Mouse (Mus musculus) heart, embryonic 13.5 days (tissue): ENCODE data around the gene Sbds. TPM values are rescaled to one million over a fixed set of nuclear protein-coding genes. Genes with fewer than 3 reads are reported as not detected.

Experiments
- ATAC-seq: fragments of 200-750 bp; cut with Nextera tagmentation; 2 replicates; pipeline ENCODE4 v1.8.0; 2017; ENCODE audit warnings: moderate TSS enrichment; ENCODE audit not compliant: insufficient number of reproducible peaks, low FRiP score, low TSS enrichment; ENCODE audit errors: extremely low read depth
- H3K27ac ChIP-seq: fragments of 300-500 bp; sonication (generic); replicated peaks from 2 replicates; pipeline ENCODE4 v1.5.1; 2015; ENCODE audit warnings: moderate library complexity, mild to moderate bottlenecking, inconsistent platforms
- H3K27me3 ChIP-seq: fragments of 300-500 bp; sonication (generic); replicated peaks from 2 replicates; pipeline ENCODE4 v1.6.1; 2015; ENCODE audit warnings: mild to moderate bottlenecking, inconsistent platforms
- H3K36me3 ChIP-seq: fragments of 300-500 bp; sonication (generic); 2 replicates; pipeline ENCODE4 v1.6.1; 2015; ENCODE audit warnings: mild to moderate bottlenecking, inconsistent platforms
- H3K4me1 ChIP-seq: fragments of 300-500 bp; sonication (generic); 2 replicates; pipeline ENCODE4 v1.6.1; 2015; ENCODE audit warnings: inconsistent platforms
- H3K4me2 ChIP-seq: fragments of 300-500 bp; sonication (generic); 2 replicates; pipeline ENCODE4 v1.6.1; 2015; ENCODE audit warnings: inconsistent platforms, mild to moderate bottlenecking, moderate library complexity
- H3K4me3 ChIP-seq: fragments of 300-500 bp; sonication (generic); 2 replicates; pipeline ENCODE4 v1.5.1; 2015; ENCODE audit warnings: moderate library complexity, mild to moderate bottlenecking, inconsistent platforms
- H3K9ac ChIP-seq: fragments of 300-500 bp; sonication (generic); 2 replicates; pipeline ENCODE4 v1.6.1; 2015; ENCODE audit warnings: inconsistent platforms, mild to moderate bottlenecking, moderate library complexity
- H3K9me3 ChIP-seq: fragments of 300-500 bp; sonication (generic); 2 replicates; pipeline ENCODE4 v1.6.1; 2016; ENCODE audit warnings: inconsistent platforms
- WGBS: fragments of 180-500 bp; shearing (Covaris S2); methylation state at CpG from one replicate; pipeline ENCODE4 v1.1.7; 2015; ENCODE audit warnings: mixed read lengths; 5-methylcytosine and 5-hydroxymethylcytosine counted together
- polyA plus RNA-seq: library from polyadenylated mRNA; unstranded; fragments of >200 nt; fragmentation: Nextera tagmentation; extraction: Ambion mirVana; gene quantifications from 2 replicates; pipeline ENCODE4 v1.2.1, GENCODE M21; 2015

Gene Sbds
- polyA plus RNA-seq, 1 experiment from 2014 or later: 52.3 TPM

DNA sequence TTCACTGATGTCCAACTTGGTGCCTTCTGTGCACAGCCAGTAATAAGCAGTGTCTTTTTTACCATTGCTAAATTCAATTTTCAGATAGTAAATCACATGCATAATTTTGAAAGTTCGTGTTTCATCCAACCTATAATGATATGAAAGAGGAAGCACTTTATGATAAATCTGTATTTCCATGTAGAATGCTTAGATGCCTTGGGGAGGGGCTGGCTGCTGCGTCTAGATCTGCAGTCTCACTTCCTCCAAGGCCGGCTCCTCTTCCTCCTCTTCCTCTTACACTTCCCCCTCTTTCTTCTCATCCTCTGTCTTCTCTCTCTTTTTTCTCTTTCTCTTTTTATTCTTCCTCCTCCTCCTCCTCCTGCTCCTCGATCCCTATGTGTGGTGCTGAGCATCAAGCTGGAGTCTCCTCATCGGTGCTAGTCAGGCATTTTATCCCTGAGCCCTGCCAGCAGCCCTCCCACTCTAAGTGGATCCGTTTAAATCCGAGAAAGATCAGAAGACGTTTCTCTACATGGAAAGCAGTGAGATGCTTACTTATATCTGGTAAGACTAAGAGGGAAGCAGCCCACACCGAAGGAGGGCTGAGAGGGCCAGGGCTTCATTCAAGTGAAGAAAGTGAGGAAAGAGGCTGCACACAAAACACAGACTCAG is 27.9 kb upstream of the Sbds start:
- no peak overlapping the region for H3K4me3 ChIP-seq
- peaks cover 1% of the 10 kb centered on the region; the same call in 1 of the 2 replicates for H3K4me1 ChIP-seq
- no peaks in the 10 kb centered on the region for H3K27me3 ChIP-seq
- 92% methylated on average over 9 of the region's 9 CpGs for WGBS
- 0 out of 2 replicates have a peak, but pooled peaks cover 4% of the 10 kb centered on the region for H3K9me3 ChIP-seq
- peaks cover 97% of the 10 kb centered on the region for H3K36me3 ChIP-seq
- no peak overlapping the region for H3K4me2 ChIP-seq
- H3K9ac ChIP-seq: no peak overlapping the region
- ATAC-seq: no peak
- H3K27ac ChIP-seq: no peak overlapping the region

DNA sequence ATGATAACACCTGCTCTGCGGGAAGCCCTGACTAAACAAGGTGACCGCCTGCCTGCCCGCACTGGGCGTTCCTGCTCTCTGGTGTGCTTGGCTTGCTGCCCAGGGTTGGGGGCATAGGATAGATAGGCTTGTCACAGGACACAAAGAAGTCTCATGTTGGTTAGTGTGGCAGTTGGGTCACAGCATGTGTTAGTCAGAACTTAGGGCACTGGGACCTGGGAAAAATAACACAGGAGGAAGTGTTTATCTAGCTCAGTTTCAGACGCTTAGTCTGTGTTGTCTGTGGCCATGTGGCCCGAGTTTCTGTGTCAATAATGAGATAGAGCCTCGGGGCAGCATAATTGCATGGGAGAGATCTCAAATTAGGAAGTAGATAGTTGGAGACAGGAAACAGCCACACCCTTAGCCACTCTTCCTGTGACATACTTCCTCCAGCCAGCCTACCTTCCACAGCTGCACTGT is 22.7 kb upstream of the Sbds start:
- ATAC-seq: no peak
- WGBS: 44% methylated on average over 7 of the region's 7 CpGs
- peaks cover 94% of the 10 kb centered on the region for H3K36me3 ChIP-seq

DNA sequence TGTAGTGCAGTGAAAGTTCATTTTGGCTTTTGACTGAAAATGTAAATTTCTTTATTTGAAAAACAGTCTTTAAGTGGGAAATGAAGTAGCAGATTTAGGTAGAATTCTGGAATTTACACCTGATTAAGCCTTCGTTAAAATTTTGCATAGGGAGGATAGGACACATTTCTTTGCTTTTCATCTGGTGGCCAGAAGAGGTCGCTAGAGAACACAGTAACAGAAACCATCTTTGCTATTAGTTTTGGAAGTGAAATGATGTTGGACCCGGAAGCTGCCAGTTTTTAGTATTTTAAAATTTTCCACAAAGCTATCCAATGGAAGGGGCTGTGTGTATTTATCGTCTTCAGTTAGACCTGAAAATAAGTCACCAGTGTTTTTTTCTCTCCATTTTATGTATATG is 20.2 kb upstream of the Sbds start:
- ATAC-seq: no peak
- Histone ChIP-seq H3K27me3 (no peaks in the 10 kb centered on the region), H3K36me3 (peaks cover 92% of the 10 kb centered on the region), H3K27ac (no peak overlapping the region), H3K4me3 (no peak overlapping the region), H3K9me3 (no peaks in the 10 kb centered on the region), H3K4me1 (peaks cover 5% of the 10 kb centered on the region; the same call in 1 of the 2 replicates), H3K4me2 (no peak overlapping the region), H3K9ac (no peak overlapping the region)
- WGBS: 50% methylated on average over 4 of the region's 4 CpGs

More for the DNA sequence above, 22.7 kb upstream of the Sbds start:
- peaks cover 5% of the 10 kb centered on the region; the same call in 1 of the 2 replicates for H3K4me1 ChIP-seq
- H3K9me3 ChIP-seq: no peaks in the 10 kb centered on the region
- H3K4me3 ChIP-seq: no peak overlapping the region
- H3K27ac ChIP-seq: peak overlapping the region; percentile 48
- H3K9ac ChIP-seq: no peak overlapping the region
- H3K4me2 ChIP-seq: no peak overlapping the region
- H3K27me3 ChIP-seq: no peaks in the 10 kb centered on the region

DNA sequence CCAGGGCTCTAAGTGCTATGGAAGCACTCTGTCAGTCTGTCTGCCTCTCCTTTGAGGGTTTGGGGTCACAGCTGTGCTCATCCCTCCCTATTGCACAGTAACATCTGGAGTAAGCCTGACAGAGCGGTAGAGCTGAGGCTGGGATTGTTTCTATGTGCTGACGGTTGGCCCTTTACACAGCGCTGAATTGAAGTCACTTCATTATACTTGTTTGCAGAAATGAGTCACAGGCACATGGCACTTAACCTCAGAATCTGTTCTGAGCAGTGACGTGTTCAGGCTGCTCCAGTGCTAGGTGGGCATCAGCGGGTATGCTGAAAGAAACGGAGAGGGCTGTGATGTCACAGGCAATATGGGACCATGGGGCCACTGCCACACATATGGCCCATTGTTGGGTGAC is 17.7 kb upstream of the Sbds start:
- H3K4me2 ChIP-seq: no peak overlapping the region
- no peaks in the 10 kb centered on the region for H3K27me3 ChIP-seq
- 94% methylated on average over 6 of the region's 6 CpGs for WGBS
- H3K4me3 ChIP-seq: no peak overlapping the region
- H3K9me3 ChIP-seq: no peaks in the 10 kb centered on the region
- peaks cover 2% of the 10 kb centered on the region; the same call in 1 of the 2 replicates for H3K4me1 ChIP-seq
- no peak overlapping the region for H3K9ac ChIP-seq
- H3K36me3 ChIP-seq: peaks cover 91% of the 10 kb centered on the region
- no peak for ATAC-seq
- H3K27ac ChIP-seq: no peak overlapping the region

DNA sequence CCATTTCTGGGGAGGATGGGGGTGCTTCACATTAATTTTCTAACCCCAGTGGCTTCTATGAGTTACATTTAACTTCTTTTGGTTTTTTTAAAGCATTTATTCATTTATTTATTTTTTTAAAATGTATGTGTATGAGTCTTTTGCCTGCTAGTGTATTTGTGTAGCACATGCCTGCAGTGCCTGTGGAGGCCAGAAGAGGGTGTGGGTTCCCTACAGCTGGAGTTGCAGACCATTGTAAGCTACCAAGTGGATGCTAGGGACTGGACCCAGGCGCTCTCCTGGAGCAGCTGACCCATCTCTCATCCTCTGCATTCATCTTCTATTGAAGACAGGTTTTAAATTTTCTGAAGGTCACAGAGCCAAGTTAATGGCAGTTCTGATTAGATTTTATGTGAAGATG is 17.0 kb upstream of the Sbds start:
- Histone ChIP-seq H3K27me3 (no peaks in the 10 kb centered on the region), H3K36me3 (peaks cover 91% of the 10 kb centered on the region), H3K4me1 (no peaks in the 10 kb centered on the region), H3K9ac (no peak overlapping the region), H3K27ac (no peak overlapping the region), H3K9me3 (no peaks in the 10 kb centered on the region), H3K4me3 (no peak overlapping the region), H3K4me2 (no peak overlapping the region)
- ATAC-seq: no peak
- WGBS: 91% methylated on average over 1 of the region's 1 CpGs

DNA sequence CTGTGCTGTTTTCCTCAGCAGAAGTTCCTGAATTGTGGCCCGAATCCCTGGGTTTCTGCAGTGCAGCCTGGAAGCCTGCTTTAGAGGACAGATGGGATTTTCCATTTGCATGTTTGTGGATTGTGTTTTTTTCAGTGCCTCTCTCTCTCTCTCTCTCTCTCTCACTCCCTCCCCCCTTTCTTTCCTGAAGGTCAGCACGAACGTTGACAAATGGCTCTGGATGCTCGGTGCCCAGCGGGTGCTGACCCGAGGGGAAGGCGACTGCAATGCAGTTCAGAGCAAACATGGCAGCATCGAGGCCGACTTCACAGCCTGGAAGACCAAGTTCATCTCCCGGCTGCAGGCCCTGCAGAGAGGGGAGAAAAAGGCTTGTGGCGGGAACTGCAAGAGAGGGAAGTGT is 13.6 kb upstream of the Sbds start:
- Histone ChIP-seq H3K4me3 (no peak overlapping the region), H3K27ac (no peak overlapping the region), H3K4me2 (no peak overlapping the region), H3K9me3 (no peaks in the 10 kb centered on the region), H3K4me1 (no peaks in the 10 kb centered on the region), H3K9ac (no peak overlapping the region), H3K27me3 (no peaks in the 10 kb centered on the region), H3K36me3 (peaks cover 88% of the 10 kb centered on the region)
- ATAC-seq: no peak
- WGBS: 75% methylated on average over 11 of the region's 11 CpGs

DNA sequence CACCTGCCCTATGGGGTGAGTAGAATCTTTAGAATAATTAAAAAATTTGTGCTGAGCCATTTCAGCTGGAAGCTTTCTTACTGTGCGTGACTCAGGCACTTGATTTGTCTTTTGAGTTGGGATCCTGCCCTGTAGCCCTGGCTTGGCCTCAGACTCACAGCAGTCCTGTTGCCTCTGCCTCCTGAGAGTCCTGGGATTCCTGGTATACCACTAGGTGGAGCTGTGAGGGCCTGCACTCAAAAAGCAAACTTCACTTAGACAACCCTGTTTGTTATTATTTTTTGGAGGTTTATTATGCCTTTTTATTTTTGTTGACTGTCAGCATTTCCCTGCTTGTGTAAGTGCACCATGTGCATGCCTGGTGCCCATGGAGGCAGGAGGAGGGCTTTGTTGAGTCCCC is 12.0 kb upstream of the Sbds start:
- H3K27me3 ChIP-seq: no peaks in the 10 kb centered on the region
- H3K36me3 ChIP-seq: peaks cover 87% of the 10 kb centered on the region
- H3K4me1 ChIP-seq: no peaks in the 10 kb centered on the region
- 87% methylated on average over 1 of the region's 1 CpGs for WGBS
- no peak overlapping the region for H3K4me3 ChIP-seq
- H3K9me3 ChIP-seq: no peaks in the 10 kb centered on the region
- no peak overlapping the region for H3K4me2 ChIP-seq
- no peak for ATAC-seq
- no peak overlapping the region for H3K27ac ChIP-seq
- no peak overlapping the region for H3K9ac ChIP-seq

DNA sequence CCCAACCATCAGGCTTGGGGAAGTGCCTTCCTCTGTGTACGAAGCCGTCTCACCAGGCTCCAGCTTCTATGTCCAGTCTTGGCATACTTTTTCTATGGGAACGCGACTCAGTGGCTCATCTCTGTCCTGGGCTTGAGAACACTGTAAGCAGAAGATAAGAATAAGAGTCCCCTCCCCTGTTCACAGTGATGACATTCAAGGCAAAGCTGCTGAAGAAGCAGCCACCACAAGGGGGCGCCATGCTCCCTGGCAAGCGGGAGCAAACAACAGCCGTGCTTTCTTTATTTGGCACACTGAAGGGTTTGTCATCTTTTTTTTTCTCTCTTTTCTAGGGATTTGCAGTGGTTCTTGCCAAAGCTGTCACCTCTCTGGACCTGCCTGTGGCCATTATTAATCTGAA is 11.3 kb upstream of the Sbds start:
- Histone ChIP-seq H3K36me3 (peaks cover 84% of the 10 kb centered on the region), H3K4me3 (no peak overlapping the region), H3K4me1 (no peaks in the 10 kb centered on the region), H3K9ac (no peak overlapping the region), H3K27me3 (no peaks in the 10 kb centered on the region), H3K27ac (no peak overlapping the region), H3K4me2 (no peak overlapping the region), H3K9me3 (no peaks in the 10 kb centered on the region)
- ATAC-seq: no peak
- whole genome bisulfite sequencing: 81% methylated on average over 7 of the region's 7 CpGs

DNA sequence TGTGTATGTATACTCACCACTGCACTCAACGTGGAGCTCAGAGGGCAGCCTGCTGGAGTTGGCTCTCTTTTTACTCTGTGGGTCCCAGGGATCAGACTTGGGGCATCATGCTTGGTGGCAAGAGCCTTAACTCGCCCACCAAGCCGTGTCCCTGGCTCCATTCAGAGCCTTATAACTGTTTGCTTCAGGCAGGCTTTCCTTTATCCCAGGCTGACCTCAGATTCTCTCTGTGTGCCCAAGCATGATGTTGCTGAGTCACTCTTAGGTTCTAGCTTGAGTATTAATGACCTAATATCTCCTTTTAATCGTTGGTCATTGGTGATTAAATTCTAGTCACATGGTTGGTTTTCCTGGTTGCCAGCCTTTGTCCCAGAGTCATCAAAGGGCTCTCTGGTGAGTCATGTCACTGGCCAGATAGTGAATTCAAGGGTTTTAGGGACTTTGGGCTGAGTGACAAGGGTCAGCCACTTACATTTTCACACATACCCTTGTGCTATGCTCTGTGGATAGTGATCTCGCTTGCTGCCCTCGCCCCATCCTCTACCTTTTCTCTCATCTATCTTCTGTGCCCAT is 9.2 kb upstream of the Sbds start:
- WGBS: 79% methylated on average over 6 of the region's 6 CpGs
- Histone ChIP-seq H3K4me2 (no peak overlapping the region), H3K9me3 (no peaks in the 10 kb centered on the region), H3K27me3 (no peaks in the 10 kb centered on the region), H3K9ac (no peak overlapping the region), H3K4me1 (no peaks in the 10 kb centered on the region), H3K4me3 (no peak overlapping the region), H3K27ac (no peak overlapping the region), H3K36me3 (peaks cover 71% of the 10 kb centered on the region)
- ATAC-seq: no peak

DNA sequence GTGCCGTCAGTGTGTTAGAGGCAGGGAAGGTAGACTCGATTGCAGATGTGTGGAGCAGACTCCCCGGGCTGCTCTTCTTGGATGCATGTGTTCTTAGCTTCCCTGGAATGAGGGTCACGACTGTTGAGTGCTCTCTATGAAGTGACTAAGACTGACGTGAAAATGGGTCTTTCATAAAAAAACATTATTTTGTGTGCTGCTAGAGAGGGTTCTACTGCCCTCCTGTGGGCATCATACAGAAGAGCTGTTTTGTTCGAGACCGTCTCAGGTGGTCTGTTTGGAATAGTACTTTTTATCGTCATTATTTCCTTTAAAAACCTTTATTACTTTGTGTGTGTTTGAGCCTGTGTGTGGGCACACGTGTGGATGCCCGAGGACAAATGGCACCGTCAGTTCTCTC is 8.1 kb upstream of the Sbds start:
- ATAC-seq: no peak
- H3K4me1 ChIP-seq: no peaks in the 10 kb centered on the region
- H3K27me3 ChIP-seq: no peaks in the 10 kb centered on the region
- no peak overlapping the region for H3K4me2 ChIP-seq
- no peaks in the 10 kb centered on the region for H3K9me3 ChIP-seq
- H3K36me3 ChIP-seq: peaks cover 69% of the 10 kb centered on the region
- WGBS: 74% methylated on average over 11 of the region's 11 CpGs
- no peak overlapping the region for H3K4me3 ChIP-seq
- no peak overlapping the region for H3K9ac ChIP-seq
- no peak overlapping the region for H3K27ac ChIP-seq

DNA sequence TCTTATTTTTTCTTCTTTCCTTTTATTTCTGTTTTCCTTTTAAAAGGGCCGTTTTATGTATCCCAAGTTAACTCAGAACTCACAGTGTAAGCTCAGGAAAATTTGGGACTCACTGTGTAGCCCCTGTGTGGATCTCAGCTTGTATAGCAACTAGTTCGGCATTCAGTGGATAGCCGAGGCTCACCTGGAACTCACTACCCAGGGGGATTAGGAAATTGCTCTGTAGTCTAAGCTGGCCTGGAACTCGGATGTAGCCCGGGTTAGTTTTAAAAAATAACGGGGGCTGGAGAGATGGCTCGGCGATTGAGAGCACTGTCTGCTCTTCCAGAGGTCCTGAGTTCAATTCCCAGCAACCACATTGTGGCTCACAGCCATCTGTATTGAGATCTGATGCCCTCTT is 2.0 kb upstream of the Sbds start:
- Histone ChIP-seq H3K36me3 (peaks cover 33% of the 10 kb centered on the region), H3K9me3 (no peaks in the 10 kb centered on the region), H3K27ac (peak overlapping the region; percentile 84), H3K4me2 (peak overlapping the region; percentile 92), H3K9ac (peak overlapping the region; percentile 94), H3K27me3 (no peaks in the 10 kb centered on the region), H3K4me1 (peaks cover 24% of the 10 kb centered on the region), H3K4me3 (peak overlapping the region; percentile 73)
- ATAC-seq: no peak
- WGBS: 10% methylated on average over 8 of the region's 8 CpGs
